Mouse (Mus musculus): Measurements from ENCODE around the gene Zbtb9. TPM values are rescaled to one million over a fixed set of nuclear protein-coding genes. Genes with fewer than 3 reads are reported as not detected.

The Zbtb9 gene
- polyA plus RNA-seq, 1 experiment = 14.1 TPM

DNA sequence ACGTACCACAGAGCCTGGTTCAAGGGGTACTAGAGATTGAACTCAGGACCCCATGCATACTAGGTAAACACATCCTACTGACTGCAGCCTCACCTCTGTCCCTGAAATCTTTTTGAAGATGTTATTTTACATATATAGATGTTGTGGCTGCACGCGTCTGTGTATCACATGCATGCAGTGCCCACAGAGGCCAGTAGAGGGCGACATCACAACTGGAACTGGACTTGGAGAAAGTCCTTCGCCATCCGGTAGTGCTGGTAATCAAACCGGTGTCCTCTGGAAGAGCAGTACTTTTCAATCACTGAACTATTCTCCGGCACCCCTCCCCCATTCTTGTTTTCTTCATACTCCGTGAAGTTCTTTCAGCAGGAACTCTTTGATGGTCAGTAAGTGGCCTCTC, 31.5 kb downstream of the Zbtb9 start:
- DNase-seq = peak; percentile 66
- no peaks in the 10 kb centered on the region for H3K4me1 ChIP-seq (ENCODE audit: control insufficient read depth, insufficient read depth, low read length)
- 42% methylated on average over 9 of the region's 9 CpGs for WGBS
- TF ChIP-seq POLR2A (IDR thresholded peaks at IDR 0.05; ENCODE audit: borderline replicate concordance, extremely low read depth, low read depth, low read length) (no peak), CTCF (IDR thresholded peaks at IDR 0.05; ENCODE audit: insufficient read depth, low read length) (peak; percentile 84)
- H3K4me3 ChIP-seq (replicated peaks; ENCODE audit: extremely low read depth, low read depth, low read length) = no peak overlapping the region

DNA sequence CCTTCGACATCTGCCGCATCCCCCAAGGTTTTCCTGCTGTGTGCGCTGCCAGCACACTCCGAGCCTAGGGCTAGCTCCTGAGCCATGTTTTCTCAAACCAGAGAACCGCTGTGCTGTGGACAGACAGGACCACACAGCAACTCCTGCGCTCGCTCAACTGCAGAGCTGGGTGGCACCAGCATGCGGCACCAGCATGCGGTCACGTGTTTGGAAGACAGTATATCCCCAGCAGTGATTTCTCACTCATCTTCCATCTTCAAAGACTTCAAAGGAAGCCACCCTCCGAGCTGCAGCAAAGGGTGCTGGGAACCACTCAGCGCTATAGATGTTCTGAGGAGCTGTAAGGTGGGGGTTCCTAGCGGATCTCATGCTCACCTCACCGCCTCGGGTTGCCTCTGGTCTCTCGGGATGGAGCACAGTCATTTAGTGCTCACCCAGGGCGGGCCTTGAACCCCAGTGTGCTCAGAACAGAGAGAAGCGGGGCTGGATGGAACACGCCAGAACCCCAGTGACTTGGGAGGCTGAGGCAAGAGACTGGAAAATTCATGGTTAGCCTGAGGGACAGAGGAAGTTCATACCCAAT, 32.0 kb downstream of the Zbtb9 start:
- TF ChIP-seq CTCF (IDR thresholded peaks at IDR 0.05; ENCODE audit: insufficient read depth, low read length) (no peak), POLR2A (IDR thresholded peaks at IDR 0.05; ENCODE audit: borderline replicate concordance, extremely low read depth, low read depth, low read length) (no peak)
- 42% methylated on average over 19 of the region's 19 CpGs for WGBS
- DNase-seq = no peak
- H3K4me3 ChIP-seq (replicated peaks; ENCODE audit: extremely low read depth, low read depth, low read length) = no peak overlapping the region
- H3K4me1 ChIP-seq (ENCODE audit: control insufficient read depth, insufficient read depth, low read length) = no peaks in the 10 kb centered on the region

DNA sequence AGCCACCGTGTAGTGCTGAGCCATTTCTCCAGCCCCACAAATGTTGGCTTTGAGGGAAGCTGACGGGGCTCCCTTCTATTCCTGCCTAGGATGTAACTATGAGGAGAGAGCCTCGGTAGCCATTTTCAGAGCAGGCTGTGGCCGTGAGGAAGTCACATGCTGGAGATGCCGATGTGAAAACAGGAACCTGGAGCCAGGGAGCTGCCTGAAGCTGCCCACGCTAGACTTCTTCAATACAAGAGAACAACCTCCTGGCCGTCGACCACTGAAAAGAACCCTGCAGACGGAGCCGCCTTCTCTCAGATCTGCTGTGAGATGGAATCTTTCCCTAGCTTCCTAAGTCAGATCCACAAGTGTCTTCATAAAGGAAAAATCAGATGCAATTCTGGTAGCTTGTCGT, 32.7 kb downstream of the Zbtb9 start:
- no peak for DNase-seq
- TF ChIP-seq POLR2A (IDR thresholded peaks at IDR 0.05; ENCODE audit: borderline replicate concordance, extremely low read depth, low read depth, low read length) (no peak), CTCF (IDR thresholded peaks at IDR 0.05; ENCODE audit: insufficient read depth, low read length) (no peak)
- no peaks in the 10 kb centered on the region for H3K4me1 ChIP-seq (ENCODE audit: control insufficient read depth, insufficient read depth, low read length)
- WGBS = 41% methylated on average over 11 of the region's 11 CpGs
- H3K4me3 ChIP-seq (replicated peaks; ENCODE audit: extremely low read depth, low read depth, low read length) = no peak overlapping the region

DNA sequence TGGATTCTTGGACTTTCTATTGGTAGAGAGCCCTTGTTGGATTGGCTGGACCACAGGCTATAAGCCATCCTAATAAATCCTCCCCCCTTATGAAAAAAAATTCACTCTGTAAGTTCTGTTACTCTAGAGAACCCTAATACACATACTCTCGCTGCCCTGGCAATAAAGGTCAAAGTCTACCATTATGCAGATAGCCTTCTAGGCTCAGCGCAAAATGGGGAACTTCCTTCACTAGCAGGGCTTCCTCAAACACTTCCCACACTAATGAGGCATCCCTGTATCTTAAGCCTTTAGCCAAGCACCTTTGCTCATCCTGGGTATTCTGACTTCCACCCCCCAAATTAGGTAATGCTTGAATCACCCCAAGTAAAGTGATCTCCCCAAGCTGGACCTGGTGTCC, 35.3 kb downstream of the Zbtb9 start:
- Histone ChIP-seq H3K4me1 (ENCODE audit: control insufficient read depth, insufficient read depth, low read length) (no peaks in the 10 kb centered on the region), H3K4me3 (replicated peaks; ENCODE audit: extremely low read depth, low read depth, low read length) (no peak overlapping the region)
- no peak for TF ChIP-seq POLR2A (IDR thresholded peaks at IDR 0.05; ENCODE audit: borderline replicate concordance, extremely low read depth, low read depth, low read length)
- no peak for TF ChIP-seq CTCF (IDR thresholded peaks at IDR 0.05; ENCODE audit: insufficient read depth, low read length)
- DNase-seq = no peak
- 73% methylated on average over 2 of the region's 2 CpGs for WGBS

DNA sequence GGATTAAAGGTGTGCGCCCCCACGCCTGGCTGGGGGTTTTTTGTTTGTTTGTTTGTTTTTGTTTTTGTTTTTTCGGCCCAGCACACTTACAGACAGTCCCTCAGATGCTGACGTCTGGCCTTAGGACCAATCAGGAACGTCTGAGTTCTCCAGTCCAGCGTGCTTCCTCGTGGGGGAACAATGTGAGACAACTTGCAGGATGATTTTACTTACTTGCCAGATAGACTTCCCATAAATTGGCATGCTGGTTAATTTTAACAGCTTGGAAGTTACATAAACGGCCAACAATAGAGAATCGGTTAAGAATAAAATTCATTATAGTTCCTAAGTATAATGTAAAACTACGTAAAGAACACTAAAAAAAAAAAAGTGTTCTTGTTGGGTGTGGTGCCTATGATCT, 38.2 kb downstream of the Zbtb9 start:
- WGBS = 83% methylated on average over 10 of the region's 10 CpGs
- H3K4me3 ChIP-seq (replicated peaks; ENCODE audit: extremely low read depth, low read depth, low read length) = no peak overlapping the region
- TF ChIP-seq CTCF (IDR thresholded peaks at IDR 0.05; ENCODE audit: insufficient read depth, low read length) = no peak
- no peak for TF ChIP-seq POLR2A (IDR thresholded peaks at IDR 0.05; ENCODE audit: borderline replicate concordance, extremely low read depth, low read depth, low read length)
- no peaks in the 10 kb centered on the region for H3K4me1 ChIP-seq (ENCODE audit: control insufficient read depth, insufficient read depth, low read length)
- no peak for DNase-seq

DNA sequence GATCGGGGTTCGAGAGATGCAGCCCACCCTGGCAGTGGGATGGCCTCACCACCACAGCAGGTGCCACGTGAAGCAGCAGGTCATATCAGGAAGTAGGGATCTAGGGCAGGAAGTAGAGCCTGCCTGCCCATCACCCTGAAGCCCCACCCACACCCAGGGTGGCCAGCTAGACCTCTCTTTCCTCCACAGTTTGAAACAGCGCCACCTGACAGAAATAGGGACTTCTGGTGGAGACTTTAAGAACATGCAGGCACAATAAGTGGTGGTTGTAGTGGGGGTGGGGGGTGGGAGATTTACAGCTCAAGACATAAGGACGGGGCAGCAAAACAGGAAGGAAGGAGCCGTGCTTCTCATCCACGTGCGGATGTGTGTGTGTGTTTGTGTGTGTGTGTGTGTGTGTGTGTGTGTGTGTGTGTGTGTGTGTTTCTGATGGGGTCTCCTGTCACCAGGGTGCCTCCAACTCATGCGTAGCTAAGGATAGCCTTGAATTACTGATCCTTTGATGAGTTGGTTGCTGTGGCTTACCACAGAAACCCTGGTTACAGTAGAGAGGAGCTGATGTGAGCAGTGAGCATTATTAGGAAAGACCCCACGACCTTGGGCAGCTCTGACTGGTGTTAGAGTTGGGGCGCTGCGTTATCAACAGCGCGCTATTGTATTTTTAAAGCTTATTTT, 39.2 kb downstream of the Zbtb9 start:
- no peaks in the 10 kb centered on the region for H3K4me1 ChIP-seq (ENCODE audit: control insufficient read depth, insufficient read depth, low read length)
- no peak for DNase-seq
- no peak for TF ChIP-seq CTCF (IDR thresholded peaks at IDR 0.05; ENCODE audit: insufficient read depth, low read length)
- no peak for TF ChIP-seq POLR2A (IDR thresholded peaks at IDR 0.05; ENCODE audit: borderline replicate concordance, extremely low read depth, low read depth, low read length)
- no peak overlapping the region for H3K4me3 ChIP-seq (replicated peaks; ENCODE audit: extremely low read depth, low read depth, low read length)
- 46% methylated on average over 14 of the region's 14 CpGs for WGBS

DNA sequence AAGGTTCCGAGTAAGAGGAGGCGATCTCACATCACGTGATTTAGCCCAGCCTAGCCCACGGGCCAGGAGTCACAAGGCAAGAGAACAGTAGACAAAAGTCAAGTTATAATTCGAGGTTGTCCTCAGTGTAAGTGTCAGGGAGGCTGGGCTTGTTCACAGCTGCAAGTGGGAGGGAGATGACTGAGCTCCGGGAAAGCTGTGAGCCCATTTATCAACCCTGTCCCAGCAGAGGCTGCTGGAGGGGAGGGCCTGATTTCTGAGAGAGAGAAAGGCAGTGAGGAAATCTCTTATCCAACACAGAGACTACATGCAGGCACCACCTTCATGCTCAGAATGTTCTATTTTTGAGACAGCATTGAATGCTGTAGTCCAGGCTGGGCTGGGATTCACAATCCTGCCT, 39.9 kb downstream of the Zbtb9 start:
- H3K4me3 ChIP-seq (replicated peaks; ENCODE audit: extremely low read depth, low read depth, low read length) = no peak overlapping the region
- no peaks in the 10 kb centered on the region for H3K4me1 ChIP-seq (ENCODE audit: control insufficient read depth, insufficient read depth, low read length)
- DNase-seq = no peak
- TF ChIP-seq POLR2A (IDR thresholded peaks at IDR 0.05; ENCODE audit: borderline replicate concordance, extremely low read depth, low read depth, low read length) (no peak), CTCF (IDR thresholded peaks at IDR 0.05; ENCODE audit: insufficient read depth, low read length) (no peak)
- 25% methylated on average over 6 of the region's 6 CpGs for WGBS

DNA sequence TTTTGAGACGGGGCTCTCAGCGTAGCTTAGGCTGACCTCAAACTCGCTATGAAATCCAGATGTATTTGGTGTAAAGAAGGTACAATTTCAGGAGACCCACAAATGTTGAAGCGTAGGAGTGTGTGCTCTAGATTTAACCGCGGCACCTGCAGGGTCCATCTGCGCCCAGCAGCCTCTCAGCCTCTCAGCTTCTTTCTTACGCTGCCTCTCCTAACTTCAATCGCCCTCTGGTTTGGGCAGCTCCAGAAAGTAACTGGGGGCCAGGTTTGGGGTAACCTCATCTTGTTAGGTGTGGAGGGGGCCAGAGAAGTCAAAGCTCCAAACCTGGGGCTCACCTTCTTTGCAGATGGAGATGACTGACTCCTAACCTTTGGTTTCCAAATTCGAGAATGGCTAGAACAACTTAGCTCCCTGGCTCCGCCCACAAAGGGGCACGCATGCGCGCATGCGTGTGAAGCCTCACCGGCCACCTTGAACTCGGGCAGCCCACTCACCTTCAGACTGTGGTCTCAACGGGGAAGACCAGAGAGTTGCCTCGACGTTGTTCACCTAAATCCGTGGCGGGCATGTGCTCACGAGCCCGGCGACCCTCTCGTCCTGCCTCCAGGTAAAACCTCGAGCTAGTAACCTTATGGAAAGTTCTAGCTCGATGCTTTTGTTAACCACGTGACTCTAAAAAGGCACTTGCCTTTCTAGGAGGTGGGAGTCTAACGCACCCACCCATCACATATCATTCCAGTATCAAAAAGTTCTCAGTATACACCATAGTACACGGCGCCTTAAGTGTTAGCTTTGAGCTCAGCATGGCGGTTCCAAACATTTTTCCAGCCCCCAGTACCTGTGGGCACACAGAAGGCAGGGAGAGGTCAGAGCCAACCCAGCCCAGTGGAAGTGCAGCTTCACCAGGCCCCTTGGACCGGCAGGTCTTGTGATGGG, 44.9 kb downstream of the Zbtb9 start:
- peak; percentile 86 for DNase-seq
- Histone ChIP-seq H3K4me3 (replicated peaks; ENCODE audit: extremely low read depth, low read depth, low read length) (peak overlapping the region; percentile 71), H3K4me1 (ENCODE audit: control insufficient read depth, insufficient read depth, low read length) (peaks cover 3% of the 10 kb centered on the region; the same call in 1 of the 2 replicates)
- WGBS = 8% methylated on average over 34 of the region's 34 CpGs
- TF ChIP-seq CTCF (IDR thresholded peaks at IDR 0.05; ENCODE audit: insufficient read depth, low read length) (no peak), POLR2A (IDR thresholded peaks at IDR 0.05; ENCODE audit: borderline replicate concordance, extremely low read depth, low read depth, low read length) (no peak)

DNA sequence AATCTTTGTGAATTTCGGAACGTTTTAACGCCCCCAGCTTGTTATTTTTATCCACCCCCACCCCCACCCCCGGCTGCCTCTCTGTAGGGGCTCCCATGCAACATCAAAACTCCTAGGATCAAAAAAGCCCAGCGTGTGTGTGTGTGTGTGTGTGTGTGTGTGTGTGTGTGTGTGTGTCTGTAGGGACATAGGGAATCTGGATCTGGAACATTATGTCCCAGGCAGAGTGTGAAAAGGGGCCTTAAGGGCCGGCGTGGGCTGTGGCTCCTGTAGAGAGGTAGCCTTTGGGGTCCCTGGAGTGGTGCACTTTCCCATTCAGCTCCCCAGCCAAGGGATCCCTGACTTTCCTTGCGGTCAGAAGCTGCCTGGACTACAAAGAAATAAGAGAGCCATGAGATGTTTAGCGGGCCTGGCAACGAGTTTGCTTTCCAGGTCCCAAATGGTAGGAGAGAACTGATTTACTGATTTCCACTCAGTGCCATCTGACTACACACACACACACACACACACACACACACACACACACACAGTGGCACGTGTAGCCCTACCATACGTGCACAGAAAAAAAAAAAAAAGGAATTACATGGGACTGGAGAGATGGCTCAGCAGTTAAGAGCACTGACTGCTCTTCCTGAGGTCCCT, 45.7 kb downstream of the Zbtb9 start:
- no peak for DNase-seq
- no peak overlapping the region for H3K4me3 ChIP-seq (replicated peaks; ENCODE audit: extremely low read depth, low read depth, low read length)
- H3K4me1 ChIP-seq (ENCODE audit: control insufficient read depth, insufficient read depth, low read length) = peaks cover 3% of the 10 kb centered on the region; the same call in 1 of the 2 replicates
- TF ChIP-seq POLR2A (IDR thresholded peaks at IDR 0.05; ENCODE audit: borderline replicate concordance, extremely low read depth, low read depth, low read length) (no peak), CTCF (IDR thresholded peaks at IDR 0.05; ENCODE audit: insufficient read depth, low read length) (no peak)
- WGBS = 37% methylated on average over 12 of the region's 12 CpGs
